Mouse (Mus musculus) heart, embryonic 11.5 days (tissue): ENCODE results near the gene Cep128. TPM values are rescaled to one million over a fixed set of nuclear protein-coding genes. Genes with fewer than 3 reads are reported as not detected.

Source experiments
- ATAC-seq: fragments of 200-750 bp; cut with Nextera tagmentation; replicated peaks from 2 replicates; pipeline ENCODE4 v1.8.0; 2017; ENCODE audit warnings: moderate library complexity; ENCODE audit not compliant: insufficient number of reproducible peaks, low FRiP score, low TSS enrichment
- H3K27ac ChIP-seq: fragments of 300-500 bp; sonication (generic); 2 replicates; pipeline ENCODE4 v1.5.1; 2014; ENCODE audit warnings: mild to moderate bottlenecking, low read depth, low read length
- H3K27me3 ChIP-seq: fragments of 300-500 bp; sonication (generic); 2 replicates; pipeline ENCODE4 v1.6.1; 2014; ENCODE audit warnings: mild to moderate bottlenecking, low read length, mixed read lengths; ENCODE audit not compliant: control insufficient read depth, insufficient read depth
- H3K36me3 ChIP-seq: fragments of 300-500 bp; sonication (generic); 2 replicates; pipeline ENCODE4 v1.6.1; 2014; ENCODE audit warnings: mild to moderate bottlenecking, low read length, moderate library complexity, mixed read lengths; ENCODE audit not compliant: control insufficient read depth, insufficient read depth
- H3K4me1 ChIP-seq: fragments of 300-500 bp; sonication (generic); 2 replicates; pipeline ENCODE4 v1.6.1; 2014; ENCODE audit warnings: low read length; ENCODE audit not compliant: control insufficient read depth, insufficient read depth
- H3K4me2 ChIP-seq: fragments of 300-500 bp; sonication (generic); 2 replicates; pipeline ENCODE4 v1.6.1; 2014; ENCODE audit warnings: mild to moderate bottlenecking, moderate library complexity
- H3K4me3 ChIP-seq: fragments of 300-500 bp; sonication (generic); 2 replicates; pipeline ENCODE4 v1.5.1; 2014; ENCODE audit warnings: low read depth, low read length
- H3K9ac ChIP-seq: fragments of 300-500 bp; sonication (generic); 2 replicates; pipeline ENCODE4 v1.6.1; 2014; ENCODE audit warnings: mild to moderate bottlenecking, low read depth, low read length, moderate library complexity
- H3K9me3 ChIP-seq: fragments of 300-500 bp; sonication (generic); replicated peaks from 2 replicates; pipeline ENCODE4 v1.6.1; 2016; ENCODE audit warnings: low read length; ENCODE audit not compliant: control insufficient read depth
- WGBS: fragments of 180-500 bp; shearing (Covaris S2); extraction: QIAGEN DNeasy Blood & Tissue Kit; methylation state at CpG from one replicate; pipeline ENCODE4 v1.1.7; 2014; ENCODE audit not compliant: insufficient replicate concordance; 5-methylcytosine and 5-hydroxymethylcytosine counted together
- polyA plus RNA-seq: library from polyadenylated mRNA; unstranded; fragments of >200 nt; fragmentation: Nextera tagmentation; extraction: Ambion mirVana; gene quantifications from 2 replicates; pipeline ENCODE4 v1.2.1, GENCODE M21; 2014

Cep128 gene
- polyA plus RNA-seq, 1 experiment from 2014 or later: 7.4 TPM

DNA sequence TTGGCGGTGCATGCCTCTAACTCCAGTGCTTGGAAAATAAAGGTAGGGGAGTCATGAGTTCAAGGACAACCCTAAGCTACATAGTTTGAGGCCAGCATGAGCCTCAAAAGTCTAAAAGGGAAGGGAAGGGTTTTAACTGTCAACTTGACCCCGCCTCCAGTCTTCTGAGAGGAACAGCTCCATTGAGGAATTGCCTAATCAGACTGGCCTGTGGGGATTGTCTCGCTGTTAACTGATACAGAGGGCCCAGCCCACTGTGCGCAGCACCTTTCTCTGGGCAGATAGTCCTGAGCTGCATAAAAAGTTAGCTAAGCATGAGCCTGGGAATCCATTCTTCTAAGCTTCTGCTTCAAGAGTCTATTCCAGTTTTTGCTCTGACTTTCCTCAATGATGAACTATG is 56.7 kb downstream of the Cep128 start:
- Histone ChIP-seq H3K4me1 (no peaks in the 10 kb centered on the region), H3K36me3 (no peaks in the 10 kb centered on the region), H3K9me3 (no peaks in the 10 kb centered on the region), H3K27me3 (no peaks in the 10 kb centered on the region), H3K9ac (no peak overlapping the region), H3K27ac (no peak overlapping the region), H3K4me3 (no peak overlapping the region), H3K4me2 (no peak overlapping the region)
- 66% methylated on average over 4 of the region's 4 CpGs for WGBS
- ATAC-seq: no peak

DNA sequence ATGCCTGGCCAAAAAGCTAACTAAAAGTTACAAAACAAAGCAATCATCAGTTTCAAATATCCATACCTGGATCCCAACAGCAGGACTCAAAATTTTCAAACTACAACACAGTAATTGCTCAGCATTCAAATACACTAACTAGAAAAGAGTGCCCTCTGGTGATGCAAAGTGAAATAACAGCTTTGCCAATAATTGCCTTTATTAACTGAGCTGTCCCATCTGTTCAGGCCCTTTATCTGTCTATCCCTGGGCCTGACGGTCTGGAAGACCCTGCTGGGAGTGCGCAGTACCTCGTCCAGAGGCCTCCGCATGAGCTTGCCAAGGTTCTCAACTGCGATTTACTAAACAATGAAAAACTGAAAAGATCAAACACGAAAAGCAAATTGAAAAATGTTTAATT is 58.1 kb downstream of the Cep128 start:
- no peaks in the 10 kb centered on the region for H3K4me1 ChIP-seq
- no peaks in the 10 kb centered on the region for H3K27me3 ChIP-seq
- 62% methylated on average over 6 of the region's 6 CpGs for WGBS
- H3K36me3 ChIP-seq: no peaks in the 10 kb centered on the region
- H3K4me2 ChIP-seq: no peak overlapping the region
- no peaks in the 10 kb centered on the region for H3K9me3 ChIP-seq
- no peak for ATAC-seq
- no peak overlapping the region for H3K9ac ChIP-seq
- no peak overlapping the region for H3K27ac ChIP-seq
- no peak overlapping the region for H3K4me3 ChIP-seq

DNA sequence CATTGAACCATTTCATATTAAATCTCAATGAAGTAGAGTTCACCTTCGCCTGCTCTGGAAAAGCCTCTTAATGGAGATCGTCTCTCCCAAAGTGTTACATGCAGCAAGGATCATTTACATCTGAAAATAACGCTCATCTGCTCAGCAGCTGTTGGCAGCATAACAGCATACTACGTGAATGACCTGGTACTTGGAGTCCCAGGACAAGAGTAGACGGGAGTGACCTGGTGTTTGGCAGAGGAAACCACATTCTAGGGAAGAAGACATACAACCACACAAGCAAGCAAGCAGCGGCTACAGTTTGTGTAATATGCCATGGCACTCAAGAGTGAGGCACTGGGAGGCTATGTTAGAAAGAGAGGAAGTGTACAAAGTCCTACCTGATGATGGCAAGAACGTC is 69.2 kb downstream of the Cep128 start:
- H3K27me3 ChIP-seq: no peaks in the 10 kb centered on the region
- no peak overlapping the region for H3K4me2 ChIP-seq
- no peaks in the 10 kb centered on the region for H3K9me3 ChIP-seq
- H3K36me3 ChIP-seq: no peaks in the 10 kb centered on the region; the same call in 1 of the 2 replicates
- no peak overlapping the region for H3K27ac ChIP-seq
- no peak for ATAC-seq
- WGBS: 81% methylated on average over 7 of the region's 7 CpGs
- H3K9ac ChIP-seq: no peak overlapping the region
- H3K4me3 ChIP-seq: no peak overlapping the region
- no peaks in the 10 kb centered on the region for H3K4me1 ChIP-seq

DNA sequence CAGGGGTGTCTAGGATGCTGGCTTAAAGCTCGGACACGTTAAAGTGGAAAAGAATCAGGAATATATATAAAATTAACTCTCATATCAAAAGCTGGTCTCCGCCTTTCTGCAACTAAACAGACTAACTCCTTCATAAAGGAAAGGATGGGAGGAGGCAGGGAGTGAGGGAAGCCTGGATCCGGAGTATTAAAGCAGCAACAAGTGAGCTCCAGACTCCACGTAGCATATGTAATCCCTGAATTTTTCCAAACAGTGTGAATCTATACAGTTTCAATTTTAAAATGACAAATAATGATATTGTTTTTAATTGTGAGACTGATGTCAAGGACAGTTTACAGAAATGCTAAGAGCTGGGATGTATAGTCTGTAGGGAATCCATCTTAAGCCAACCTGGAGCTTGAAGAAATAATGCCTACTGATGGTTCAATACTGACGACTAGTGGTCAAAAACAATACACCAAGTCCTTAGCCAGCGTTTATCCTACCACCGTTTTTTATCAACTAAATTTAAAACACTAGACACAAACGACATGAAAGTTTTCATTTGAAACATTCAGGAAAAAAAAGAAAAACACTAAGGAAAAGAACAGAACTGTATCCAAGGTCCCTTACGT is 70.1 kb downstream of the Cep128 start:
- Histone ChIP-seq H3K4me2 (no peak overlapping the region), H3K9ac (no peak overlapping the region), H3K27me3 (no peaks in the 10 kb centered on the region), H3K4me1 (no peaks in the 10 kb centered on the region), H3K36me3 (no peaks in the 10 kb centered on the region; the same call in 1 of the 2 replicates), H3K9me3 (no peaks in the 10 kb centered on the region), H3K27ac (no peak overlapping the region), H3K4me3 (no peak overlapping the region)
- no peak for ATAC-seq
- 56% methylated on average over 10 of the region's 10 CpGs for whole genome bisulfite sequencing

DNA sequence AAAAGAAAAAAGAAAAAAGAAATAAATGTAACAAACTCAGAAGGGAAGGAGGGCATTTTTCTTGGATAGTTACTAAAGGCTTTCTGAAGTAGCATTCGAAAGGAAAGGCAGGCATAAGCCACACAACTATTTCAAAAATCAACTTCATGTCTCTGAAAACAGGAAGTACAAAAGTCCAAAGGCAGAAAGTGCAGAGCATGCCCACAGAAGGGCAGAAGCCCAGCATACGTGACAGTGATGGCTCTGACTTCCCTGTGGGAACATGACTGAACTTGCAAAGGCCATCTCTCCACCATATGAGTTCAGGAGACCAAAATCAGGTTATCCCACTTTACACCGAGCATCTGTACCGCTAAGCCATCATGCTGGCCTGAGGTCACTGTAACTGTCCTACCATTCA is 71.6 kb downstream of the Cep128 start:
- Histone ChIP-seq H3K9ac (no peak overlapping the region), H3K4me2 (no peak overlapping the region), H3K4me1 (no peaks in the 10 kb centered on the region), H3K27me3 (no peaks in the 10 kb centered on the region), H3K9me3 (no peaks in the 10 kb centered on the region), H3K36me3 (no peaks in the 10 kb centered on the region), H3K27ac (no peak overlapping the region), H3K4me3 (no peak overlapping the region)
- no peak for ATAC-seq
- WGBS: 83% methylated on average over 4 of the region's 4 CpGs

DNA sequence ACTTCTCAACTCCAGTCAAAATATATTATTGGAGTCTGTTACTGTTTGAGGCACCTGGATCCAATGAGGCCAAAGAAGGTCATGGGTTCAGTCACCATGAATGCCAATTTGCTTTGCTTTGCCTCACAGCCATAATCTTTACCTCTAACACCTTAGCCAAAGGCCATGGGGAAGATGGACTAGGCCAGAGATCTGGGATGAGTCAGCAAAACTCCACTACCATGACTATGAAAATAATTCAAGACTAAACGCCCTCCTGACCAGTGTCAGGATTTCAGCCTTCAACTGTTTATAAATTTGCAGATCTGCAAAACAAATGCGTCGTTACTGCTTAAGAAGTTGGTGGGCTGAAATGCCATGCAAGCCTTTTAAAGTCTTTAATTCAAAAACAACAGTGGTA is 76.5 kb downstream of the Cep128 start:
- ATAC-seq: no peak
- H3K27me3 ChIP-seq: no peaks in the 10 kb centered on the region
- WGBS: 86% methylated on average over 3 of the region's 3 CpGs

DNA sequence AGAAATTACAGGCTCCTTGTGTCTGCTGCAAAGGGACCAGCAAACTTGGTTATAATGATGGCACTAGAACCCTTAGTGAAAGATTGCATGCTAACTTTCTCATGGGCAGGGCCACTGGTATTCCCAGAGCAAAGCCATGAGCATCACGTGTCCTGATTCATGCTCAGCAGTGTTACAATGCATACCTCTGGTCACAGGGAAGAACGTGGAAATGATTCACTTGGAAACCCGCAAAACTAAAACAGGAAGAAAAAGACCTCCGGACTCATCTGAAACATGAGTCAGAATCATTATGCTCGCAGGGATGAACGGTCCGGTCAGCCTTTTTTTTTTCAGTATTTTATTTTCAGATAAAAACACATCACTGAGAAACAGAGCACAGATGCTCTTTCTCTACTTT is 78.4 kb downstream of the Cep128 start:
- Histone ChIP-seq H3K27ac (no peak overlapping the region), H3K36me3 (no peaks in the 10 kb centered on the region), H3K4me2 (no peak overlapping the region), H3K27me3 (no peaks in the 10 kb centered on the region), H3K9ac (no peak overlapping the region), H3K9me3 (no peaks in the 10 kb centered on the region), H3K4me3 (no peak overlapping the region), H3K4me1 (no peaks in the 10 kb centered on the region)
- WGBS: 88% methylated on average over 7 of the region's 7 CpGs
- no peak for ATAC-seq

More for the DNA sequence above, 76.5 kb downstream of the Cep128 start:
- no peak overlapping the region for H3K27ac ChIP-seq
- H3K9me3 ChIP-seq: no peaks in the 10 kb centered on the region
- no peaks in the 10 kb centered on the region for H3K4me1 ChIP-seq
- H3K4me2 ChIP-seq: no peak overlapping the region
- no peak overlapping the region for H3K9ac ChIP-seq
- H3K36me3 ChIP-seq: no peaks in the 10 kb centered on the region
- H3K4me3 ChIP-seq: no peak overlapping the region

DNA sequence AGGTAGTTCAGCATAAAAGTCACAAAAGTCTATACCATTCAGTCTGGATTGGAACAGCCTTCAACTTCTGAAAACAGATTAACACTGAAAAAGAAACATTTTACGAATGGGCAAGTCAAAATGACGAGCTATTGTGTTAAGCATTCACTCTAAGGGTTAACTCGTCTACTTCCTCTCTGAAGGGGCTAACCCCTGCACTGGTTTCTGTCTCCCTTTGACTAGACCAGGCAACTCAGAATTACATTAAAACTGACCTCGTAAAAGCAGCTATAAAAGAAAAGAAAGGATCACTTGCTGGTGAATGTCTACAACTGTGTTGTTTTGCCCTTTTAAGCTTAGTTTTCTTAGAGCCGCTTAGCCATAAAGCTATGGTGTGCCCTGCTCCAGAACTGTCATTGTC is 79.2 kb downstream of the Cep128 start:
- Histone ChIP-seq H3K9ac (no peak overlapping the region), H3K27me3 (no peaks in the 10 kb centered on the region), H3K4me1 (no peaks in the 10 kb centered on the region), H3K4me2 (no peak overlapping the region), H3K9me3 (no peaks in the 10 kb centered on the region), H3K27ac (no peak overlapping the region), H3K36me3 (no peaks in the 10 kb centered on the region), H3K4me3 (no peak overlapping the region)
- ATAC-seq: no peak
- 71% methylated on average over 5 of the region's 5 CpGs for WGBS

DNA sequence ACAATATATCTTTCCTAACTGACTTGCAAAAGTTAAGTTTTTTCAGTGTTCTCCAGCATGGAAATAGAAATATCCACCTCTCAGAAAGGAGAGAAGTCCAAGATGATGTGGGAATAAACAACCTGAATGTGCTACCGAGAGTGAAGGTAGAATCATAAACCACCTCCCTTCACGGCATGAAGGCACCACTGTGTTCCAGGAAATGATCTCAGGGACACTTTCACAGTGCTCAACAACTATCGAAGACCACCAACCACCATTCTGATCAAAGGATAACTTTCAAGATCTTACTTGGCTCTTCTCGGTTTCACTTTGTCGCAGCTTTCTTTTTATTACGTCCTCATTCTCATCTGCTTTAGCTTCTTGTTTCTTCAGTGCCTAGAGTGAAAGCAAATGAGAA is 85.5 kb downstream of the Cep128 start:
- Histone ChIP-seq H3K9ac (no peak overlapping the region), H3K36me3 (no peaks in the 10 kb centered on the region; the same call in 1 of the 2 replicates)
- 92% methylated on average over 6 of the region's 6 CpGs for WGBS

More for the DNA sequence above, 85.5 kb downstream of the Cep128 start:
- no peaks in the 10 kb centered on the region for H3K4me1 ChIP-seq
- no peak overlapping the region for H3K27ac ChIP-seq
- no peak for ATAC-seq
- H3K27me3 ChIP-seq: no peaks in the 10 kb centered on the region
- no peaks in the 10 kb centered on the region for H3K9me3 ChIP-seq
- H3K4me3 ChIP-seq: no peak overlapping the region
- no peak overlapping the region for H3K4me2 ChIP-seq
